Mouse (Mus musculus) forebrain, embryonic 13.5 days (tissue): ENCODE data around the gene Tgfbrap1. TPM values are rescaled to one million over a fixed set of nuclear protein-coding genes. Genes with fewer than 3 reads are reported as not detected.

Experiments
- ATAC-seq: fragments of 200-750 bp; cut with Nextera tagmentation; 2 replicates; pipeline ENCODE4 v1.8.0; 2017
- H3K27ac ChIP-seq: fragments of 300-500 bp; sonication (generic); 2 replicates; pipeline ENCODE4 v1.5.1; 2015; ENCODE audit warnings: inconsistent platforms, mild to moderate bottlenecking, moderate library complexity
- H3K27me3 ChIP-seq: fragments of 300-500 bp; sonication (generic); 2 replicates; pipeline ENCODE4 v1.6.1; 2015; ENCODE audit warnings: mild to moderate bottlenecking, inconsistent platforms
- H3K36me3 ChIP-seq: fragments of 300-500 bp; sonication (generic); 2 replicates; pipeline ENCODE4 v1.6.1; 2015; ENCODE audit warnings: mild to moderate bottlenecking, inconsistent platforms; ENCODE audit not compliant: poor library complexity, severe bottlenecking
- H3K4me1 ChIP-seq: fragments of 300-500 bp; sonication (generic); 2 replicates; pipeline ENCODE4 v1.6.1; 2015; ENCODE audit warnings: inconsistent platforms
- H3K4me2 ChIP-seq: fragments of 300-500 bp; sonication (generic); 2 replicates; pipeline ENCODE4 v1.6.1; 2015; ENCODE audit warnings: inconsistent platforms, mild to moderate bottlenecking, moderate library complexity
- H3K4me3 ChIP-seq: fragments of 300-500 bp; sonication (generic); 2 replicates; pipeline ENCODE4 v1.5.1; 2015; ENCODE audit warnings: mild to moderate bottlenecking, inconsistent platforms
- H3K9ac ChIP-seq: fragments of 300-500 bp; sonication (generic); 2 replicates; pipeline ENCODE4 v1.6.1; 2015; ENCODE audit warnings: mild to moderate bottlenecking, inconsistent platforms
- H3K9me3 ChIP-seq: fragments of 300-500 bp; sonication (generic); replicated peaks from 2 replicates; pipeline ENCODE4 v1.6.1; 2016; ENCODE audit warnings: inconsistent platforms
- WGBS: fragments of 180-500 bp; shearing (Covaris S2); methylation state at CpG from one replicate; pipeline ENCODE4 v1.1.7; 2015; 5-methylcytosine and 5-hydroxymethylcytosine counted together
- polyA plus RNA-seq: library from polyadenylated mRNA; unstranded; fragments of >200 nt; fragmentation: Nextera tagmentation; extraction: Ambion mirVana; gene quantifications from 2 replicates; pipeline ENCODE4 v1.2.1, GENCODE M21; 2015

The Tgfbrap1 gene
- polyA plus RNA-seq = 13.2 and 14.9 TPM in 2 replicates

DNA sequence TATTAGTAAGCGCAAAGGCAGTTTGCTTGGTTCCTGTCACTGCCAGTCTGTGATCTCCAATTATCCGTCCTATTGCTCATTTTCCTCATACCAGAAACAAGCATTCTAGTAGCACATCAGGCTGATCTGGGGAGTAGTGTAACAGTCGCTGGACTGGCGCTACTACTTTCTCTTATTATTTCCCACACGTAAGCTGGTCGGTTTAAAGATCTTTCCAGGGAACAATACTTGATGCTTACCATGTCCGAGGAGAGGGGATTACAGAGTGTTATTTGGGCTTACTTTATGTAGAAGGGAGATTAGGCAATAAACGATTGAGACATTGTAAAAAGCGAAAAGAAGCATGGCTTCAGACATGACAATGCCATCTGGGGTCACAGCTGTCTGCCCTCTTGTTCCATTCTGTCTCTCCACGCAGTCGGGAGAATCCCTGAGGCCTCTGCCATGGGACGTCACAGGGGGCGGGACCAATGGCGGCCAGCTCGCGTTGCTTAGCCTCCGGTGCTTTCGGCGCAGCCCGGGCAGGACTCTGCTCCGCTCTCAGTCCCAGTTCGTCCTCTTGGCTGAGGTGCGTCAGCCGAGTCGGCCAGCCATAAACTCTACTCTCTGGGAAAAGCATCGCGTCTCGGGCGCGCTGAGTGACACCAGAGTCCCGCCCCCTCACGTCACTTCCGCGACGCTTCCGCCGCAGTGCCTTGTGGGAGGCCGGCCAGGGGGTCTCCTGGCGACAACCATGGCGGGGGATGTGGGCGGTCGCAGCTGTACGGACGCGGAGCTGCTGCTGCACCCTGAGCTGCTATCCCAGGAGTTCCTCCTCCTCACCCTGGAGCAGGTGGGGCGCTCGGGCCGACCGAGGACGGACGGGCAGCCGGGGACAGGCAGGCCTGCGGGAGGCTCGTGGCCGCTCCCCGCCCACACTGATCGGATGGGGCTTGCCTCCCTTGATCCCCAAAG is at the start of gene Tgfbrap1, which contains the start of gene AI597479:
Gene Tgfbrap1 (minus strand): TSS at position 607 of the 954 bp plus-strand sequence.
Gene AI597479 (plus strand): TSS at position 680 of the 954 bp plus-strand sequence.
- Histone ChIP-seq H3K9ac (peak within 1 kb of the TSS; percentile 90), H3K9me3 (no peaks in the 10 kb centered on the region), H3K27me3 (no peaks in the 10 kb centered on the region), H3K4me1 (peaks cover 17% of the 10 kb centered on the region), H3K27ac (peak within 1 kb of the TSS; percentile 100), H3K4me3 (peak within 1 kb of the TSS; percentile 92), H3K36me3 (peaks cover 24% of the 10 kb centered on the region), H3K4me2 (peak within 1 kb of the TSS; percentile 77)
- WGBS = under 1% methylated on average over 55 of the region's 57 CpGs
- ATAC-seq = peak; percentile 97

GRCm38 (mm10) chr1:43147474-43147873 is 49.0 kb upstream of the Tgfbrap1 start:
- Histone ChIP-seq H3K27me3 (no peaks in the 10 kb centered on the region), H3K9me3 (no peaks in the 10 kb centered on the region), H3K4me2 (no peak overlapping the region), H3K9ac (no peak overlapping the region), H3K36me3 (no peaks in the 10 kb centered on the region), H3K4me3 (no peak overlapping the region), H3K4me1 (peaks cover 4% of the 10 kb centered on the region), H3K27ac (no peak overlapping the region)
- WGBS = 73% methylated on average over 2 of the region's 2 CpGs
- ATAC-seq = no peak

DNA sequence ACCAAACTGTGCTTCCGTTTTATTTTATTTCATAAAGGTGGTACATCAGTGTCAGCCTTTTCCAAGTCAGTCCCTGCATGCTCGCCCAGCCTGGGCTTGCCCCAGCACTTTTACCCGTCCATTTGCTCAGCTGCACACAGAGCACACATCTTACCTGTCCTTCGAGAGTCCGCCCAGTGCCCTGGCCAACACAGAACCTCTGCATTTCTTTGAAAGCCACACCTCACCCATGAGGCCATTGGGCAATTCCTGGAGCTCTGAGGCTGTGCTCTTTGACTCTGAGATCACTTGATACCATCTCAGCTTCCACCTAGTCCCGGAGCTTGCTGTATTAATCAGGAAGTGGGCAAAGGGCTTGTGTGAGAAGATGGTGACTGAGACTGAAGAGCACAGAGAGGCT is 47.0 kb upstream of the Tgfbrap1 start:
- H3K27ac ChIP-seq = no peak overlapping the region
- H3K9ac ChIP-seq = no peak overlapping the region
- H3K27me3 ChIP-seq = no peaks in the 10 kb centered on the region
- WGBS = 94% methylated on average over 6 of the region's 6 CpGs
- no peaks in the 10 kb centered on the region for H3K9me3 ChIP-seq
- H3K4me3 ChIP-seq = no peak overlapping the region
- no peaks in the 10 kb centered on the region for H3K36me3 ChIP-seq
- H3K4me2 ChIP-seq = no peak overlapping the region
- H3K4me1 ChIP-seq = peaks cover 4% of the 10 kb centered on the region
- ATAC-seq = no peak

GRCm38 (mm10) chr1:43144338-43144906 is 46.0 kb upstream of the Tgfbrap1 start:
- WGBS = 88% methylated on average over 8 of the region's 8 CpGs
- ATAC-seq = no peak
- H3K9me3 ChIP-seq = no peaks in the 10 kb centered on the region

DNA sequence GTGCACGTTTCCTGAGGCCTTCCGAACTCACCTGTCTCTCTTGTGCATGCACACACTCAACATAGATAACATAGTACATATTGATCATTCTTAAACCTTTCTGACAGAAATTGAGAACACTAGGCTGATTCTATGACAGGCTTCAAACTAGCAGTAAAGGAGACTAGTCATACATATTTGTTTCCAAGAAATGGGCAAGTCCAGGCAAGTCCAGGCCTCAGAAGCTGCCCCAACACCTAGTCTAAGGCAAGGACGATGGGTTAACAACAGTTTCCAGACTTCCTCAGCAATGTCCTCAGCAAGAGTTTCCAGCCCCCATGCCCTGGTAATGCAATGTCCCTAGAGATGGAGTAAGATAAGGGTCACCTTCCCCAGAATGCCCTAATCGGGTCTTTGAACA is 45.4 kb upstream of the Tgfbrap1 start:
- H3K9ac ChIP-seq = no peak overlapping the region
- no peaks in the 10 kb centered on the region for H3K9me3 ChIP-seq
- no peak overlapping the region for H3K4me3 ChIP-seq
- no peak overlapping the region for H3K27ac ChIP-seq
- no peak overlapping the region for H3K4me2 ChIP-seq
- peaks cover 4% of the 10 kb centered on the region for H3K4me1 ChIP-seq
- ATAC-seq = no peak
- H3K27me3 ChIP-seq = no peaks in the 10 kb centered on the region
- 93% methylated on average over 4 of the region's 4 CpGs for WGBS
- no peaks in the 10 kb centered on the region for H3K36me3 ChIP-seq

More at GRCm38 (mm10) chr1:43144338-43144906, 46.0 kb upstream of the Tgfbrap1 start:
- H3K27me3 ChIP-seq = no peaks in the 10 kb centered on the region
- H3K27ac ChIP-seq = no peak overlapping the region
- H3K36me3 ChIP-seq = no peaks in the 10 kb centered on the region
- no peak overlapping the region for H3K9ac ChIP-seq
- no peak overlapping the region for H3K4me3 ChIP-seq
- peaks cover 4% of the 10 kb centered on the region for H3K4me1 ChIP-seq
- H3K4me2 ChIP-seq = no peak overlapping the region

- WGBS = 81% methylated on average over 4 of the region's 4 CpGs
- no peak overlapping the region for H3K27ac ChIP-seq
- no peak overlapping the region for H3K9ac ChIP-seq
- H3K4me3 ChIP-seq = no peak overlapping the region
- ATAC-seq = no peak
- no peaks in the 10 kb centered on the region for H3K27me3 ChIP-seq
- no peaks in the 10 kb centered on the region for H3K9me3 ChIP-seq
- H3K36me3 ChIP-seq = no peaks in the 10 kb centered on the region
- H3K4me1 ChIP-seq = peaks cover 4% of the 10 kb centered on the region
- H3K4me2 ChIP-seq = no peak overlapping the region
These were observed 44.8 kb upstream of the Tgfbrap1 start for GRCm38 (mm10) chr1:43143284-43143683.

DNA sequence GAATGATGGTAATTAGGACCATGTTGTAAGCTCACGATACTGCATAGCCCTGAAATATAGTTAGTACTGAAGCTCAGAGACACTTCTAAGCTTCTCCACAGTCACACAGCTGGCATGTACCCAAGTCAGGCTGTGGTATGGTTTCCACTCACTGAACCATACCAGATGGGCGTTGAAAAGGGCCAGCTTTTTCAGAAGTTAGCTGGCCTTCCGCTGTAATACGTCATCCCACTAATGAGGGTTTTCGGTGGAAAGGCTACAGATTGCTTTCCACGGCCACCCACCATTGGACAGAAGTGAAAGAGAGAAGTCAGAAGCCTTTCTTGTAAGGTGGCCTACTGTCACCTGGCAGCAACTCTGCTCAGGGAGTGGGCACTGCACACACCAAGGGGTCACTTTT is 44.4 kb upstream of the Tgfbrap1 start:
- H3K9ac ChIP-seq = no peak overlapping the region
- H3K27ac ChIP-seq = no peak overlapping the region
- H3K4me1 ChIP-seq = peaks cover 4% of the 10 kb centered on the region
- H3K4me2 ChIP-seq = no peak overlapping the region
- no peak for ATAC-seq
- WGBS = 59% methylated on average over 6 of the region's 6 CpGs
- H3K36me3 ChIP-seq = no peaks in the 10 kb centered on the region
- no peaks in the 10 kb centered on the region for H3K27me3 ChIP-seq
- no peaks in the 10 kb centered on the region for H3K9me3 ChIP-seq
- no peak overlapping the region for H3K4me3 ChIP-seq

DNA sequence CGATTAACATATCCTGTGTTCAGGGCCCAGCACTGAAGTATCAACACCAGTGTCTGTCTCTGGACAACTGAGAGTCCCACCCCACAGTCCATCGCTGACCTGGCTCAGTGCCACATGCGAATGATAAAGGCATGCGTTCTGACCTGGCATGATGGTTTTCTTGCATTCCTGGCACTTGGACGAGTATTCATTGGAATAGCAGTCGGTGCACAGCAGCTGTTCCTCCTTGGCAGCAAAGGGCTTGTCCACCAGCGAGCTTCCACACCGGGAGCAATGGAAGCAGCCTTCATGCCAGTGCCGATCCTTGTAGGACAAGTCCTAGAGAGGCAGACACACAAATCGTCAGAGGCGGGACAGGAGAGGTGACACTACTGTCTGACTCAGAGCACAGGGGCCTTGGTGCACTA is 43.1 kb upstream of the Tgfbrap1 start:
- ATAC-seq = no peak
- no peak overlapping the region for H3K9ac ChIP-seq
- no peaks in the 10 kb centered on the region for H3K36me3 ChIP-seq
- H3K4me2 ChIP-seq = no peak overlapping the region
- H3K9me3 ChIP-seq = no peaks in the 10 kb centered on the region
- no peak overlapping the region for H3K27ac ChIP-seq
- H3K27me3 ChIP-seq = no peaks in the 10 kb centered on the region
- H3K4me3 ChIP-seq = no peak overlapping the region
- H3K4me1 ChIP-seq = peaks cover 4% of the 10 kb centered on the region
- WGBS = 80% methylated on average over 11 of the region's 11 CpGs

DNA sequence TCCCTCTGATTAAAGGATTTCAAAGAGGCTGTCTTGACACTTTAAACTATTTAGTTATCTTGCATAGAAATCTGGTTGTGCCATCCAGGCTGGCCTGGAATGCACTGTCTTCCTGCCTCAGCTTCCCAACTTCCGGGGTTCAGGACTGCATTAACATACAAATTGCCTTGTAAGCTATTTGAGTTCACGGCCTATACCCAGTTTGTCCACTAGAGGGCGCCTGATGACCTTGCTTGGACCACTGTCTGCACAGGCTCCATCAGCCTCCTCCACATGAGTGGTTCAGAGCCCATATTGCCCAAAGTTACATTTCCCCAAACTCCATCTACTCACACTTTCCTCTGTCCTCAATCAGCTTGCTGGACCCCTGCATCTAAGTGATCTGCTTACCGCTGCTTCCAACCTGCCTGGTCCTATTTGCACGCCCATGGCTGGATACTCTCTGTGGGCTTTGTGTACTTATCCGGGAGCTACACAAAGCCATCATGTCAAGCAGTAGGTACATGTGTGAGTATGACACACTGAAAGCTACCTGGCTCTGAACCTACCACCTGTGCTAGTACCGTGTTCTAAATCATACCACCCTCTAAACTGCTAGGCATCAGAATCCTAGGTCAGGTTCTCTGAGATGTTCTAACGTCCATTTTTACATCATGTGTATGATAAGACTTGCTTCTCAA is 41.3 kb upstream of the Tgfbrap1 start:
- H3K4me2 ChIP-seq = no peak overlapping the region
- 55% methylated on average over 8 of the region's 8 CpGs for WGBS
- peak; percentile 80 for ATAC-seq

GRCm38 (mm10) chr1:43138268-43138812 is 39.9 kb upstream of the Tgfbrap1 start:
- H3K36me3 ChIP-seq = no peaks in the 10 kb centered on the region
- no peak overlapping the region for H3K9ac ChIP-seq
- no peak overlapping the region for H3K4me3 ChIP-seq
- no peaks in the 10 kb centered on the region for H3K27me3 ChIP-seq
- no peak overlapping the region for H3K27ac ChIP-seq
- H3K9me3 ChIP-seq = no peaks in the 10 kb centered on the region
- H3K4me1 ChIP-seq = peaks cover 4% of the 10 kb centered on the region
- H3K4me2 ChIP-seq = no peak overlapping the region
- ATAC-seq = no peak
- 76% methylated on average over 15 of the region's 15 CpGs for WGBS

More for the DNA sequence above, 41.3 kb upstream of the Tgfbrap1 start:
- Histone ChIP-seq H3K27me3 (no peaks in the 10 kb centered on the region), H3K9me3 (no peaks in the 10 kb centered on the region), H3K4me3 (no peak overlapping the region), H3K9ac (no peak overlapping the region), H3K27ac (no peak overlapping the region), H3K4me1 (peaks cover 4% of the 10 kb centered on the region), H3K36me3 (no peaks in the 10 kb centered on the region)

DNA sequence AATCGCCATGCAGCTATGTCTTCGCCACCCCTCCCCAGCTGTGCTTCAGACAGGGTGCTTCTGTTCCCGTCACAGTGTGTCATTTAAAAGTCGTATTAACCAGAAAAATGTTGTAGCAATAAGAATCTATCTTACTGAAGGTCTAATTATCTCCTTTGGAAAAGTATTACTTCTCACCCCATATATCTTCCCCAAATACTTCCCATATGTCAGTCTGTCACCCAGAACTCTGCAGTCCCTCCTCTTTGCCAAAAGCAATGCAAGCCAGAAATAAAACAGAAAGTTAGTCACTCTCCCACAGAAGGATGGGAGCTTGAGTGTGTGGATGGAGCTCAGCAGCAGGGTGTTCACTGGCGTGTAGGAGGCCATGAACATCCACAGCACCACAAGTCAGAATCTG is 38.9 kb upstream of the Tgfbrap1 start:
- H3K9ac ChIP-seq = no peak overlapping the region
- H3K27ac ChIP-seq = no peak overlapping the region
- H3K36me3 ChIP-seq = no peaks in the 10 kb centered on the region
- no peaks in the 10 kb centered on the region for H3K4me1 ChIP-seq
- peak; percentile 65; the same call in 1 of the 2 replicates for ATAC-seq
- no peaks in the 10 kb centered on the region for H3K9me3 ChIP-seq
- no peak overlapping the region for H3K4me3 ChIP-seq
- 90% methylated on average over 5 of the region's 5 CpGs for WGBS
- no peaks in the 10 kb centered on the region for H3K27me3 ChIP-seq
- no peak overlapping the region for H3K4me2 ChIP-seq
